Comparison of ENCODE assay signal across 25 mouse cellular contexts in genomic region chr3:144448977-144449376, GRCm38 (mm10).
DNase-seq lines count a peak whose midpoint lies in the region; ATAC-seq and TF ChIP-seq lines count a peak whose summit lies in the region.
"Had no signal": no experiment of that assay in that cellular context is flagged by ENCODE, and none has a peak within 500 bp of the region (broad histone marks: within the 10 kb centered on the region; RNA-seq: fewer than 3 reads in every experiment).

No protein-coding gene starts in this region.

- H3K27me3 ChIP-seq in myocyte (ENCODE audit: control insufficient read depth, insufficient read depth, insufficient read length) = no peaks in the 10 kb centered on the region
- H3K27me3 ChIP-seq: kidney, embryonic 15.5 days; limb, embryonic 13.5 days; lung, embryonic 15.5 days; neural tube, embryonic 12.5 days had no signal

- DNase-seq in 416B (ENCODE audit: low read depth) = peak; percentile 65
- DNase-seq in NIH3T3 (ENCODE audit: low read depth) = peak; percentile 47
- peak; percentile 68 for DNase-seq in adrenal gland, postnatal 14 days
- DNase-seq in frontal cortex, adult 2 months (ENCODE audit: extremely low spot score in 1 of 2, low spot score in 1 of 2) = no peak
- DNase-seq in embryo, embryonic 10.5 days (ENCODE audit: low spot score) = no peak
- DNase-seq: cerebellum, adult 18-20 months; cerebellum, postnatal 14 days; gastrocnemius, postnatal 25 days; heart, postnatal 14 days; kidney, adult 18-20 months; kidney, postnatal 25 days; right cerebral cortex, adult 18-20 months; thymus, adult 2 months; thymus, postnatal 36 days had no signal

- no peak overlapping the region for H3K4me3 ChIP-seq in myocyte
- H3K4me3 ChIP-seq: kidney, embryonic 15.5 days; limb, embryonic 13.5 days; lung, embryonic 15.5 days; neural tube, embryonic 12.5 days had no signal

- peaks cover 3% of the 10 kb centered on the region for H3K79me2 ChIP-seq in myocyte (ENCODE audit: control insufficient read depth, insufficient read depth)

- no peak for ATAC-seq in granulocyte monocyte progenitor cell, adult 5-6 weeks (replicated peaks; ENCODE audit: poor library complexity, severe bottlenecking)
- ATAC-seq: forebrain, embryonic 14.5 days; hindbrain, embryonic 16.5 days; midbrain, embryonic 16.5 days had no signal

- no peak for TF ChIP-seq POLR2A in myocyte (IDR thresholded peaks at IDR 0.05; ENCODE audit: insufficient read length, low read depth)

- H3K4me2 ChIP-seq in myocyte (ENCODE audit: low read depth) = no peak overlapping the region
- H3K4me2 ChIP-seq: kidney, embryonic 15.5 days; limb, embryonic 13.5 days; liver, embryonic 11.5 days; lung, embryonic 15.5 days; midbrain, embryonic 11.5 days; neural tube, embryonic 12.5 days had no signal

- H3K36me3 ChIP-seq in myocyte (ENCODE audit: control insufficient read depth, insufficient read depth) = peaks cover 28% of the 10 kb centered on the region

- H3ac ChIP-seq in myocyte (ENCODE audit: control insufficient read depth, insufficient read length) = no peak overlapping the region

TF ChIP-seq in myocyte, 11 proteins besides CTCF, POLR2A, EP300 and RAD21:
- TF ChIP-seq CEBPB (IDR thresholded peaks at IDR 0.05; ENCODE audit: insufficient read depth, poor library complexity, severe bottlenecking) = no peak
- no peak for TF ChIP-seq REST (IDR thresholded peaks at IDR 0.05; ENCODE audit: insufficient read depth, insufficient read length)
- no peak for TF ChIP-seq SRF (IDR thresholded peaks at IDR 0.05; ENCODE audit: control insufficient read depth, insufficient read length, low read depth)
- no peak for TF ChIP-seq TCF3 (IDR thresholded peaks at IDR 0.05; ENCODE audit: insufficient read length, low read depth)
- peak; percentile 59 for TF ChIP-seq USF1 (IDR thresholded peaks at IDR 0.05; ENCODE audit: low read depth)

Comparison
In these comparisons a context has a peak if more than half of its experiments do, and no peak if none do; other contexts are left out.
1. DNase-seq: peak in 416B (single experiment), NIH3T3 (single experiment) and adrenal gland, postnatal 14 days (single experiment); none in frontal cortex, adult 2 months (0 of 2) and embryo, embryonic 10.5 days (single experiment).